Mouse (Mus musculus): ENCODE data around the gene AI854703.

The AI854703 gene

GRCm38 (mm10) chr6:48658721-48659120 lies 32.2 kb downstream of the AI854703 start:
- 87% methylated on average over 5 of the region's 5 CpGs for WGBS

DNA sequence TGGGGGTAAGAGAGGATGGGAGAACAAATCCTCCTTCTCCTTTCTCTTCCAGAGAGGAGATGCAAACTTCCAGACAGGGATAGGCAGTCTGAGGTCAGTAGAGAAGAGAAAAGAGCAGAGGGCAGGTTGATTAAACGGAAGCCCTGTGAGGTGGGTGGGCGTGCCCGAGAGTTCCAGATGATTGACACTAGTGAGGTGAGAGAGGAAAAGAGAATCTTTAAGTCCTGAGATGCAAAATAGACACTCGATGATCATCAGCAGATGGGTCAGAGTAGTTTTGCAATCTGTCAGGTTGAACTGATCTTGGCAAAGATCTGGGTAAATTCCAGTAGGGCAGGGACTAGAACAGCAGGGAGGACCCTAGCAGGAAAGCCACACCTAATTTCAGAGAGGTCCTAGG lies 38.2 kb downstream of the AI854703 start:
- WGBS = 83% methylated on average over 4 of the region's 4 CpGs

- WGBS = 96% methylated on average over 9 of the region's 9 CpGs
Measured at GRCm38 (mm10) chr6:48665471-48665870, 38.9 kb downstream of the AI854703 start.

GRCm38 (mm10) chr6:48666159-48666586 lies 39.6 kb downstream of the AI854703 start:
- WGBS = 66% methylated on average over 7 of the region's 7 CpGs

DNA sequence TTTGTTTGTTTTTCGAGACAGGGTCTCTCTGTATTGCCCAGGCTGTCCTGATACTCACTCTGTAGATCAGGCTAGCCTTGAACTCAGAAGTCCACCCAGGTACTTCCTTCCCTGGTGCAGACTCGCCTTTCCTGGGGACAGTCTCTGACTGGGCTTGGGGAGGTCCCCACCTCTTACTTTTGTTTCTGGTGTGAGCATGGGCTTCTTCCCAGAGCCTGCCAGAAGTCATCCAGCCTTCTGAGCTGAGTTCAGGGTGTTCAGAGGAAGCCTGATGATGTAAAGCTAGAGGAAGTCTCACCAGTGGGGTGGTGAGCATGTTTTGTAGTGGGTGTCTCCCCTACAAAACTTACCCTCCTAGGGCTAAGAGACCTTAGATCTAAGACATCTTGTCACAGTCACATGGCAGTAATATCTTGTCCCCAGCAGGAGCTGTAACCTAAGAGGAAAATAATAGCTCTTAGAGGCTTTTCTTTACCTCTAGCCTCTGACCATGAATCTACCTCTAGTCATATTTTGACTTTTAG lies 42.9 kb downstream of the AI854703 start:
- 69% methylated on average over 2 of the region's 2 CpGs for WGBS

- WGBS = 95% methylated on average over 9 of the region's 9 CpGs
Measured at GRCm38 (mm10) chr6:48674291-48675058, 47.9 kb downstream of the AI854703 start.

GRCm38 (mm10) chr6:48675400-48675930 lies 48.9 kb downstream of the AI854703 start:
- WGBS = 61% methylated on average over 10 of the region's 10 CpGs

- 44% methylated on average over 13 of the region's 13 CpGs for WGBS
Measured at GRCm38 (mm10) chr6:48675931-48676859, 49.6 kb downstream of the AI854703 start, which contains the start of gene Gimap9. Gene Gimap9, plus strand, starts transcription at chr6:48676129.

DNA sequence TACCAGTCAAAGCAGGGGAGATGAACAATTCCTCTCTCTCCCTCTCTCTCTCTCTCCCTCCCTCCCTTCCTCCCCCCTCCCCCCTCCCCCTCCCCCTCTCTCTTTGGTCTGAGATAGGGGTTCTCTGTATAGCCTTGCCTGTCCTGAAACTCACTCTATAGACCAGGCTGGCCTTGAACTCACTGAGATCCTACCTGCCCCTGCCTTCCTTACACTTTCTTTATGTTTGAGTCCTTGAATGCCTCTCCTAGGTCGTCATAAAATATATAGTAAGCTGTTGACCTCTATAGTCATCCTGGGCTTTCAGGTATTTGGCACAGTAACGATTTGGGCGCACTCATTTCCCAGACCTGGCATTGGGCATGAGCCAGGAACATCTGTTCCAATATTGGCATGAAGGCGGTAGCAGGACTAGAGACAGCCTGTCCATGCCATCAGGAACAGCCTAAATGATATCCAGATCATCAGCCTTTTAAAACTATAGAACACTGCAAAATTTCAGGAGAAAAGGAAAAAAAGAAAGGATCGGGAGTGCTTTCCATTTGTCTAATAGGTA lies 50.4 kb downstream of the AI854703 start:
- 82% methylated on average over 5 of the region's 5 CpGs for WGBS

- WGBS = 95% methylated on average over 17 of the region's 17 CpGs
Measured at GRCm38 (mm10) chr6:48677492-48678345, 51.2 kb downstream of the AI854703 start.

DNA sequence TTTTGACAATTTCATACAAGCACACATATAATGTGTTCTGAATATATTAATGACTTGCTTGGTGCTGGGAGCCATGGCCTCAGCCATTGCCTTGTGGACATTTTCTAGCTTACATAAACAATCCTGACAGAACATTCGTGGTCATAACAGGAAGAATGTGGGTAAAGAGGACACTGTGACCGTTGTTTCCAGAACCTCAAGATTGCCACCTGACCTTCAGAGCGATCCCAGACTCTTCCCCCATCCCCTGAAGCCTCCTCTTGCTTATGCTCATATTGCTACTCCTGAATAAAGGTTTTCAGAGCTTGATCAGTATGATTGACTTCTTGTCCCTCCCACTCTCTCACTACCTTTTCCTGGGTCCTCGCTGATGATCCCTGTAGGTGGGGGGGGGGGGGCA lies 51.8 kb downstream of the AI854703 start:
- WGBS = 80% methylated on average over 4 of the region's 4 CpGs

DNA sequence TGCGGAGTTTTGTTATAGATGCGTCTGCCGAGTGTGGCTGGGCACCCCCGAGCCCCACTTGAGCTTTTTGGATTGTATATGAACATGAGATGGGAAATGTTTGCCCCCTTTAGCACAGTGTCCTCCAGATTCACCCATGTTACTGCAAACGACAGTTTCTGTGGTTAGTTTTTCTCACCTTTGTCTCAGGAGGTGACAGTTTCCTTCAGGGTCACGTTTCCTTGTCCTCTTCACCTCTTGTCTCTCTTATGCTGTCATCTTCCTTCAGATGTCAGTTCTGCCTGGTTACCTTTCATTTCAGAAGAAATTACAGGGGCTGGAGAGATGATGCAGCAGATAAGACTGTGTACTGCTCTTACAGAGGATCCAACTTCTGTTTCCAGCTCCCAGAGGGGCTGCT lies 53.1 kb downstream of the AI854703 start:
- 89% methylated on average over 6 of the region's 6 CpGs for WGBS

DNA sequence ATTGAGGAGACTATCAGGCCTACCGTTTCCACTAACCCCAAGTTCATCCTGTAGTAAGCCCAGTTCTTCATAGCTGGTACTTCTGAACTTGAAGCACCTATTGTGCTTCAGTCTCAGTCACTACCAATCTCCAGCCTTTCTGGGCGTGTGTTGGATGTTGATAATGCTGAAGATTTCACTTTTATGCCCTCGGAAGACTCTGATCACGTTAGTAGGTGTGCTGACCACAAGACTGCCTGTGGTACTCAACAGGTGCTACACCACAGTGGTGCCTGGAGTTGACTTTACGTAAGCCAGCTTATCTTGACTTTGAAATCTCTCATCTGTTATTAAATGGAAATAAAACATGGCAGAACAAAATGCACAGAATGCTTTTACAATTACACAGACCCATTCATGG lies 53.9 kb downstream of the AI854703 start:
- 92% methylated on average over 5 of the region's 5 CpGs for WGBS

GRCm38 (mm10) chr6:48681472-48682090 lies 55.0 kb downstream of the AI854703 start:
- WGBS = 46% methylated on average over 3 of the region's 3 CpGs

DNA sequence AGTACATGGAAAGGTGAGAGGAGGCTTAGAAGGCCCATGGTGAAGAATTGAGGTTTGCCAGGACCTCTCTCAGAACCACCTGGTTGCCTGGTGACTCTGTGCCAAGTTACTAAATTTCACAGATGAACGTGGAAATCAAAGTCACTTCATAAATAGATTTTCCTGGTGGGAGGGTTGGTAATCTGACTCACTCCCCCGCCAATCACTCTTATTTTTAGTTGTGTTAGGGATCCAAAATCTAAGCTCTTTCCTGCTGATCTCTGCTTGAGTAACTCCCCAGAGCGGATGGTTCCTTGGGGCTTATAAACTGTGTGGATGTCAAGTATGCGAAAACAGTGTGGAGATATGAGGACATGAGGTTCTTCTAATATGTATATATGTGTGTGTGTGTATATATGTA lies 55.7 kb downstream of the AI854703 start:
- 53% methylated on average over 4 of the region's 4 CpGs for WGBS
